Mouse (Mus musculus) embryonic fibroblast, embryonic 13.5 days (primary cell): ENCODE results near the gene B830017H08Rik.

Experiments used
- CTCF ChIP-seq: IDR thresholded peaks from 2 replicates; pipeline ENCODE4 v1.5.1; 2011; ENCODE audit warnings: mild to moderate bottlenecking, control low read depth, low read length, moderate library complexity, borderline replicate concordance; ENCODE audit not compliant: insufficient read depth
- POLR2A ChIP-seq: IDR thresholded peaks from 2 replicates; pipeline ENCODE4 v1.6.1; 2011; ENCODE audit warnings: low read depth, mild to moderate bottlenecking, control low read depth, low read length, moderate library complexity

DNA sequence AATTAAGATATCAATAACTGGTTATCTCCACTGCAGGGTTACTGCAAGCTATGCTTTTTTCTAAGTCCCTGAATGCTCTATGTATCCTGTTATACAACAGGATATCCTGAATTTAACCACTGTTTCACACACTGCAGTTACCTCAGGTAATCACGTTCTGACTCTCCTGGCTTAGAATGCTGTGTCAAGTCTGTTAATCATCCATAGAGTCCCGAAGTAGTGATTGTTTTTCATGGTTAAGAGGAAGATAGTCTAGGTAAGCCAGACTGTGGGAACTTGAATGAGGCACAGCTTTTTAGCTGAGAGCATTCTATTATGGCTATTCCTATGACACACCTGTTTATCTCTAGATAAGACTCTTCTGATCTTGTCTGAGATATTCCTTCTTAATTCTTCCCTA lies 32.4 kb downstream of the B830017H08Rik start:
- TF ChIP-seq CTCF (no peak), POLR2A (no peak)
